Mouse (Mus musculus): ENCODE data around the gene Cldnd1.
A peak's percentile ranks its signal among the peaks of the same experiment; 100 is the strongest.

Cldnd1 gene

GRCm38 (mm10) chr16:58727477-58728131, at the start of gene Cldnd1:
Cldnd1 (plus strand) TSS chr16:58727910.
- peak; percentile 87 for DNase-seq (ENCODE audit: low spot score)

- DNase-seq (ENCODE audit: low spot score): no peak
Measured at GRCm38 (mm10) chr16:58678660-58679059, 49.0 kb upstream of the Cldnd1 start.

- DNase-seq (ENCODE audit: low spot score): no peak
Measured at GRCm38 (mm10) chr16:58682046-58682445, 45.7 kb upstream of the Cldnd1 start.

- DNase-seq (ENCODE audit: low spot score): peak; percentile 10
Measured at GRCm38 (mm10) chr16:58682870-58683269, 44.8 kb upstream of the Cldnd1 start.

- DNase-seq (ENCODE audit: low spot score): no peak
Measured at GRCm38 (mm10) chr16:58683911-58684310, 43.8 kb upstream of the Cldnd1 start.

- DNase-seq (ENCODE audit: low spot score): no peak
Measured at GRCm38 (mm10) chr16:58684537-58684936, 43.2 kb upstream of the Cldnd1 start.

- DNase-seq (ENCODE audit: low spot score): no peak
Measured at GRCm38 (mm10) chr16:58685548-58686537, 41.9 kb upstream of the Cldnd1 start.

- no peak for DNase-seq (ENCODE audit: low spot score)
Measured at GRCm38 (mm10) chr16:58688534-58688933, 39.2 kb upstream of the Cldnd1 start.

- no peak for DNase-seq (ENCODE audit: low spot score)
Measured at GRCm38 (mm10) chr16:58689555-58690169, 38.0 kb upstream of the Cldnd1 start.

- no peak for DNase-seq (ENCODE audit: low spot score)
Measured at GRCm38 (mm10) chr16:58690322-58690732, 37.4 kb upstream of the Cldnd1 start.

- no peak for DNase-seq (ENCODE audit: low spot score)
Measured at GRCm38 (mm10) chr16:58694091-58694490, 33.6 kb upstream of the Cldnd1 start.

GRCm38 (mm10) chr16:58696796-58697195, 30.9 kb upstream of the Cldnd1 start:
- no peak for DNase-seq (ENCODE audit: low spot score)

- no peak for DNase-seq (ENCODE audit: low spot score)
Measured at GRCm38 (mm10) chr16:58697261-58697660, 30.4 kb upstream of the Cldnd1 start.

GRCm38 (mm10) chr16:58700174-58700573, 27.5 kb upstream of the Cldnd1 start:
- DNase-seq (ENCODE audit: low spot score): no peak

GRCm38 (mm10) chr16:58700816-58701424, 26.8 kb upstream of the Cldnd1 start:
- DNase-seq (ENCODE audit: low spot score): no peak

GRCm38 (mm10) chr16:58701779-58702178, 25.9 kb upstream of the Cldnd1 start:
- no peak for DNase-seq (ENCODE audit: low spot score)

- no peak for DNase-seq (ENCODE audit: low spot score)
Measured at GRCm38 (mm10) chr16:58702329-58702932, 25.3 kb upstream of the Cldnd1 start.

- DNase-seq (ENCODE audit: low spot score): no peak
Measured at GRCm38 (mm10) chr16:58703382-58704124, 24.2 kb upstream of the Cldnd1 start.

- no peak for DNase-seq (ENCODE audit: low spot score)
Measured at GRCm38 (mm10) chr16:58704999-58705398, 22.7 kb upstream of the Cldnd1 start.

GRCm38 (mm10) chr16:58707276-58707905, 20.3 kb upstream of the Cldnd1 start:
- no peak for DNase-seq (ENCODE audit: low spot score)
